Mouse (Mus musculus): ENCODE data around the gene Slc6a20a.

DNA sequence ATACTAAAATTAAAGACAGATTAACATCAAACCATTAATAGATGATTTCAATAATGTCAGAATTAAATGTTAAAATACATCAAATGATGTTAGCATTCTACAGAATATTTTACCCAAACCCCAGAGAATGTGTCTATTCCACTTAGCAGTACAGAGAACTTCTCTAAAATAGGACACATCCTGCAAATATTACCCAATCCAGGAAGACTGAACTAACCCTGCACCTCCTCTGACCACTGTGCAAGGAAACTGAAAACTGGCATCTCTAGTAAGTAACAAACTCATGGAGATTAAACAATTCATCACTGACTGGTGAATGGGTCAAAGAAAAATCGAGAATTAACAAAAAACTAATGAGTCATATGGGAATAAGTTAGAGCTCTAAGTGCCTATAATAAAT is 77.2 kb downstream of the Slc6a20a start:
- TF ChIP-seq EP300 (IDR thresholded peaks at IDR 0.05) (no peak), CTCF (IDR thresholded peaks at IDR 0.05) (no peak)
